Mouse (Mus musculus) C2C12 (cell line): ENCODE data around the gene Tpm3.

ENCODE experiments used
- CEBPB ChIP-seq: IDR thresholded peaks from one replicate; pipeline ENCODE4 v1.6.1; 2011; ENCODE audit warnings: low read depth, mild to moderate bottlenecking, control low read depth, moderate library complexity
- CTCF ChIP-seq: IDR thresholded peaks from one replicate; pipeline ENCODE4 v1.5.1; 2011; ENCODE audit not compliant: control insufficient read depth, insufficient read depth, insufficient read length
- MAX ChIP-seq: IDR thresholded peaks from one replicate; pipeline ENCODE4 v1.6.1; 2011; ENCODE audit warnings: mild to moderate bottlenecking, control low read depth
- MYOD1 ChIP-seq: IDR thresholded peaks from one replicate; pipeline ENCODE4 v1.6.1; 2011; ENCODE audit warnings: low read depth; ENCODE audit not compliant: control insufficient read depth, insufficient read length
- MYOG ChIP-seq: IDR thresholded peaks from one replicate; pipeline ENCODE4 v1.6.1; 2011; ENCODE audit not compliant: control insufficient read depth, insufficient read length; ENCODE audit errors: extremely low read depth

- TF ChIP-seq CTCF (no peak), MYOD1 (no peak), MAX (no peak), CEBPB (no peak), MYOG (no peak)
These were observed 10.6 kb downstream of the Tpm3 start for GRCm38 (mm10) chr3:90083034-90083433.
